Mouse (Mus musculus) forebrain, embryonic 15.5 days (tissue): ENCODE measurements around the gene Akr7a5. TPM values are rescaled to one million over a fixed set of nuclear protein-coding genes. Genes with fewer than 3 reads are reported as not detected.

Source experiments
- ATAC-seq: fragments of 200-750 bp; cut with Nextera tagmentation; replicated peaks from 2 replicates; pipeline ENCODE4 v1.8.0; 2017; ENCODE audit warnings: mild to moderate bottlenecking, moderate TSS enrichment, moderate library complexity
- H3K27ac ChIP-seq: fragments of 300-500 bp; sonication (generic); replicated peaks from 2 replicates; pipeline ENCODE4 v1.5.1; 2015; ENCODE audit warnings: mild to moderate bottlenecking, inconsistent platforms
- H3K27me3 ChIP-seq: fragments of 300-500 bp; sonication (generic); 2 replicates; pipeline ENCODE4 v1.6.1; 2015; ENCODE audit warnings: inconsistent platforms
- H3K36me3 ChIP-seq: fragments of 300-500 bp; sonication (generic); 2 replicates; pipeline ENCODE4 v1.6.1; 2015; ENCODE audit warnings: mild to moderate bottlenecking, inconsistent platforms
- H3K4me1 ChIP-seq: fragments of 300-500 bp; sonication (generic); 2 replicates; pipeline ENCODE4 v1.6.1; 2015; ENCODE audit warnings: inconsistent platforms
- H3K4me2 ChIP-seq: fragments of 300-500 bp; sonication (generic); replicated peaks from 2 replicates; pipeline ENCODE4 v1.6.1; 2015; ENCODE audit warnings: mild to moderate bottlenecking, inconsistent platforms
- H3K4me3 ChIP-seq: fragments of 300-500 bp; sonication (generic); 2 replicates; pipeline ENCODE4 v1.5.1; 2015; ENCODE audit warnings: mild to moderate bottlenecking, inconsistent platforms
- H3K9ac ChIP-seq: fragments of 300-500 bp; sonication (generic); replicated peaks from 2 replicates; pipeline ENCODE4 v1.6.1; 2015; ENCODE audit warnings: mild to moderate bottlenecking, inconsistent platforms
- H3K9me3 ChIP-seq: fragments of 300-500 bp; sonication (generic); 2 replicates; pipeline ENCODE4 v1.6.1; 2016; ENCODE audit warnings: inconsistent platforms
- WGBS: fragments of 180-500 bp; shearing (Covaris S2); methylation state at CpG from one replicate; pipeline ENCODE4 v1.1.7; 2015; ENCODE audit warnings: mixed read lengths; 5-methylcytosine and 5-hydroxymethylcytosine counted together
- polyA plus RNA-seq: library from polyadenylated mRNA; unstranded; fragments of >200 nt; fragmentation: Nextera tagmentation; extraction: Ambion mirVana; gene quantifications from 2 replicates; pipeline ENCODE4 v1.2.1, GENCODE M21; 2015

The Akr7a5 gene
- polyA plus RNA-seq, result 57.3 and 60.2 TPM in 2 replicates

DNA sequence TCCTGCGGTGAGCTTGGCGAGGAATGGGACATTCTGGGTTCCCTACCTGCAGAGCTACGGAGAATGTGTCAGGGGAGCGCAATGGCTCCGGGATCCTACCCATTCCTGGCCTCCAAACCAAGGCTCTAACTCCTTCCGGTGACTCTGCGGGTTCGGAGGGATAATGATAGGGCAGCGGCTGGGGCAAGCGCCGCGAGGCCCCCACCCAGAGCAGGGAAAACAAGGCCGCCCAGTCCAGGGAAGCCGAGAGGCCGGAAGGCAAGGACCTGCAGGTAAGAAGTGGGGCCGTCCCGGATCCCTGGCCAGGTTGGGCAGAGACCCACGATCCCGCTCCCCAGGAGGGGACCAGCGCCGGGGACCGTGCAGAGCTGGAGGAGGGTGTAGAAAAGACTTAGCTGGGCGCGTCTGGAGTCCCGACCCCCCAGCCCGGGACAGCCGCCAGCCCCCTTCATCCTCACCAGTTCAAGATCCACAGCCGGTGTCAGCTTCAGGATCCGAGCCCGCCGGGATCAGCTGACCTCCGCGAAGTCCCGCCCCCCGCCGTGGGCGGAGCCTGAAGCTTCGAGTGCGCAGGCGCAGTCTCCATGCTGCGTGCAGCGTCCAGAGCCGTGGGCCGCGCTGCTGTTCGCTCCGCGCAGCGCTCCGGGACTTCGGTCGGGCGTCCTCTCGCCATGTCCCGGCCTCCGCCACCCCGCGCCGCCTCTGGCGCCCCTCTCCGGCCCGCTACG, at the start of gene Akr7a5, which contains the start of gene Pqlc2:
TSS of gene Akr7a5 (plus strand) at position 574 of the 728 bp plus-strand sequence.
TSS of gene Pqlc2 (minus strand) at position 538 of the 728 bp plus-strand sequence.
- H3K27me3 ChIP-seq, result no peaks in the 10 kb centered on the region
- H3K9ac ChIP-seq, result peak within 1 kb of the TSS; percentile 89
- H3K27ac ChIP-seq, result peak within 1 kb of the TSS; percentile 67
- peaks cover 24% of the 10 kb centered on the region for H3K4me1 ChIP-seq
- peak within 1 kb of the TSS; percentile 88 for H3K4me3 ChIP-seq
- H3K4me2 ChIP-seq, result peak within 1 kb of the TSS; percentile 92
- WGBS, result under 1% methylated on average over 62 of the region's 63 CpGs
- no peaks in the 10 kb centered on the region; the same call in 1 of the 2 replicates for H3K36me3 ChIP-seq
- ATAC-seq, result peak; percentile 90
- H3K9me3 ChIP-seq, result no peaks in the 10 kb centered on the region

DNA sequence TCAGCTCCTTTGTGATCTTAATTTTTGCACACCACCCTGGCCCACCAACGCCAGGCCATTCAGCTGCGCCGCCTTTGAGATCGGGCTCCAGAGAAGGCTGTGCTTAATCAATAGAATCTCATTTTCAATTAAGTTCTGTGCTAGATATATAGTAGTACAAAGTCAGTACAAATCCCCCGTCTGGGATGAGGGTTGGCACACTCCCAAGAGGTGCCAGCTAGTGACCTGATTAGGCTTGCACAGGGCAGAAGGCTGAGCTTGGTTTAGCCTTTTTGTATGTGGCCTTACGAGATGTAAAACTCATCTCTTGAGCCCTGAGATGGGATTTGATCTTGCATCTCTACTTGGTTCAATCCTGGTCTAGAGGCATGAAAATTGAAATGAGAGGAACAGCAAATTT, 47.6 kb upstream of the Akr7a5 start:
- Histone ChIP-seq H3K36me3 (peaks cover 23% of the 10 kb centered on the region), H3K27ac (no peak overlapping the region), H3K4me1 (no peaks in the 10 kb centered on the region), H3K27me3 (no peaks in the 10 kb centered on the region), H3K4me2 (no peak overlapping the region), H3K9me3 (no peaks in the 10 kb centered on the region), H3K4me3 (no peak overlapping the region), H3K9ac (no peak overlapping the region)
- ATAC-seq, result no peak
- WGBS, result 68% methylated on average over 6 of the region's 6 CpGs

DNA sequence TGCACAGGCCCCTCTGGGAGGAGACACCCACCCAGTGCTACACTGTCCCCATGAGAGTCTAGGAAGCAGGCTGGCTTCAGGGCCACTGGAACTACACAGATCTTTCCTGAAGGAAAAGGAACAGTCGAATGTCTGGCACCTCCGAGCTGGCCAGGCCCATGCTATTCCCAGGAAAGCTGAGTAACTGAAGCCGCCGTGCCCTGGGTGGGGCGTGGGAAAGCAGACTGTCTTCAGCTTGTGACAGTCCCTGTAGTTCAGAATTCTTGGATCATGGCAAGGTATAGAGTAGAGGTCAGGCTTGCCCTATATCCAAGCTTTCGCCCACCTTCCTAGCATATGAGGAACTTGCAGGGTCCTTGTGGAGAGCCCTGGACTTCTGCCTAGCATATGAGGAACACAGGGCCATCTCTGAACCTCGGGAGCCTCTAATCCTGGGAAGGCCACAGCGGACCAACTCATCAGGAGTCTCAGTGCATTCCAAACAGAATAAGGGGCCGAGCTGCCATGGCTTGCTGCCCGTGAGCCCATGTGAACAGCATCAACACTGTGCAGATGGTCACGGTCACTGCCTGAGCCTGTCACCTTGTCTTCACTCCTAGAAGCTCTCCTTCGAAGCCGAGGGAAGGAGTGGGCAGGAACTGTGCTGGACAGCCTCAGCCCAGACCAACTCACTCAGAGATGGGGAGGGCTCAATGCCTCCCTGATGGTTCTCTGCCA, 44.6 kb upstream of the Akr7a5 start:
- H3K9me3 ChIP-seq, result no peaks in the 10 kb centered on the region
- H3K9ac ChIP-seq, result no peak overlapping the region
- no peak overlapping the region for H3K4me3 ChIP-seq
- H3K27ac ChIP-seq, result no peak overlapping the region
- ATAC-seq, result no peak
- H3K27me3 ChIP-seq, result no peaks in the 10 kb centered on the region
- H3K4me1 ChIP-seq, result no peaks in the 10 kb centered on the region
- H3K36me3 ChIP-seq, result peaks cover 15% of the 10 kb centered on the region
- WGBS, result 92% methylated on average over 13 of the region's 13 CpGs
- H3K4me2 ChIP-seq, result no peak overlapping the region

DNA sequence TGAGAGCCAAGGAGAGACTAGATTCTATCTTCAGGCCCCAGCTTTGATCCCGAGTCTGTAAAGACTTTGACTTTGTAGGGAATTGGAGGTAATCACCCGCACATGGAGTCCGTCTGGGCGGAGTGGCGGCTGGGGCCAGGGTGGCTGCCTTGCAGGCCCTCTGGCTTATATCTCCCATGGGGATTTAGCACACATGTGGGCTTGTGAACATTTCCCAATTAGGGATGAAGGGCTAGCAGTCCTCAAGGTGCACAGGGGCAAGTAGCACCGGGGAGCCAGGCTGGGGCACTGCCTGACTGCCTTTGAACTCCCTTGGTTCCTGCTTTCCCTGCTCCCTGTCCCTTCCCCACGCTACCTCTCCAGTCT, 44.1 kb upstream of the Akr7a5 start:
- ATAC-seq, result no peak
- Histone ChIP-seq H3K36me3 (peaks cover 15% of the 10 kb centered on the region), H3K4me1 (no peaks in the 10 kb centered on the region), H3K27ac (no peak overlapping the region), H3K9me3 (no peaks in the 10 kb centered on the region), H3K27me3 (no peaks in the 10 kb centered on the region), H3K9ac (no peak overlapping the region), H3K4me2 (no peak overlapping the region), H3K4me3 (no peak overlapping the region)
- 84% methylated on average over 7 of the region's 7 CpGs for WGBS

DNA sequence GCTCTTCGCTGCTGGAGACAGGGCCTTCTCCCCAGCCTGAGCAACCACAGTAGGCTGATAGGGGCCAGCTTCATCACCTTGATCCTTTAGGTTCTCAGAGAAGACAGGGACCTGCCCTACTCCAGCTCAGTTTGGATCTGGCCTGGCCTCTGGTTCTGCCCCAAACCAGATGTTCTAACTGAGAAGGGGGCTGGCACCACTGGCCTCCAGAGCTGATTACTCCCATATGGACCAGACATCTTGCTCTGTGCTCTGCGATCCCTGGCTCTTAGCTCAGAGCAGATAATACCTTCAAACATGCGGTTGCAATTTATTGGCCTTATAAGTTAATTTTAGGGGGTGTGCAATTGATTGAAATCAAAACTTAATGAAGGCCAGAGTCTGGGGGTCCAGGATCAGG, 43.2 kb upstream of the Akr7a5 start:
- 90% methylated on average over 3 of the region's 3 CpGs for WGBS
- Histone ChIP-seq H3K9me3 (no peaks in the 10 kb centered on the region), H3K27me3 (no peaks in the 10 kb centered on the region), H3K4me2 (no peak overlapping the region), H3K27ac (no peak overlapping the region), H3K9ac (no peak overlapping the region), H3K4me3 (no peak overlapping the region), H3K36me3 (peaks cover 15% of the 10 kb centered on the region), H3K4me1 (no peaks in the 10 kb centered on the region)
- no peak for ATAC-seq

DNA sequence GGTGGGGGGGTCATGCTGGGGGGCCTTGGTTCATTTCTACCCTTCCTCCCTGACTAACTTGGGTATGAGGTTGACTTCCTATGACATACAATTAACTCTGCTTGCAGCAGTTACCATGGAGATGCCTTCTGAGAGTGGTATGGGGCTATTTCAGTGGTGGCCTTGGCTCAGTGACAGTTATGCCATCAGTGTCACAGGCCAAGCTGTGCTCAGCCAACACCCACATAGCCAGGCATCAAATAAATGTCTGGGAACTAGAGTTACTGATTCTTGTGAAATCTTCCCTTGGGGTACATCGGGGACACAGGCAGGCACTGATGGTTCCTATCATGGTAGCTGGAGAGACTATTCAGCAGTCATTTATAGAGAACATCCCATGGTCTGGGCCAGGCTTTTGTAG, 42.3 kb upstream of the Akr7a5 start:
- no peaks in the 10 kb centered on the region for H3K4me1 ChIP-seq
- H3K4me2 ChIP-seq, result no peak overlapping the region
- no peak for ATAC-seq
- no peak overlapping the region for H3K9ac ChIP-seq
- WGBS, result 94% methylated on average over 1 of the region's 1 CpGs
- H3K36me3 ChIP-seq, result peaks cover 8% of the 10 kb centered on the region; the same call in 1 of the 2 replicates
- H3K4me3 ChIP-seq, result no peak overlapping the region
- H3K9me3 ChIP-seq, result no peaks in the 10 kb centered on the region
- H3K27me3 ChIP-seq, result no peaks in the 10 kb centered on the region
- no peak overlapping the region for H3K27ac ChIP-seq

DNA sequence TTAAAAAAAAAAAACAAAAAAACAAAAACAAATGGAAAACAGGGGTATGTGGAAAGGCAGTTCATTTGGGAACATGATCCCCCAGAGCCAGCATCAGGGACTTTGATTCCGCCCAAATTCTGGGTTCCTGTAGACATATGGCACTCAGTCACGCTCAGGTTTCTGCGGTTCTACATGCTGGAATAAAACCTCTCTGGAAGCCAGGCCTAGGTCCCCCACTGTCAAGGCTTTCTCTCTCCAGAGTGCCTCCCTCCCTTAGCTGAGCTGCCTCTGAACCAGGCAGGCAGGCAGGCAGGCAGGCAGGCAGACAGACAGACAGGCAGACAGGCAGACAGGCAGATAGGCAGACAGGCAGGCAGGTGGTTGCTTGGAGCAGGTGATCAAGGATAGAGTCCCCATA, 40.4 kb upstream of the Akr7a5 start:
- H3K36me3 ChIP-seq, result no peaks in the 10 kb centered on the region
- no peaks in the 10 kb centered on the region for H3K4me1 ChIP-seq
- no peaks in the 10 kb centered on the region for H3K9me3 ChIP-seq
- H3K9ac ChIP-seq, result no peak overlapping the region
- H3K27me3 ChIP-seq, result no peaks in the 10 kb centered on the region
- ATAC-seq, result no peak
- H3K4me2 ChIP-seq, result no peak overlapping the region
- no peak overlapping the region for H3K27ac ChIP-seq
- 93% methylated on average over 3 of the region's 3 CpGs for WGBS
- no peak overlapping the region for H3K4me3 ChIP-seq

DNA sequence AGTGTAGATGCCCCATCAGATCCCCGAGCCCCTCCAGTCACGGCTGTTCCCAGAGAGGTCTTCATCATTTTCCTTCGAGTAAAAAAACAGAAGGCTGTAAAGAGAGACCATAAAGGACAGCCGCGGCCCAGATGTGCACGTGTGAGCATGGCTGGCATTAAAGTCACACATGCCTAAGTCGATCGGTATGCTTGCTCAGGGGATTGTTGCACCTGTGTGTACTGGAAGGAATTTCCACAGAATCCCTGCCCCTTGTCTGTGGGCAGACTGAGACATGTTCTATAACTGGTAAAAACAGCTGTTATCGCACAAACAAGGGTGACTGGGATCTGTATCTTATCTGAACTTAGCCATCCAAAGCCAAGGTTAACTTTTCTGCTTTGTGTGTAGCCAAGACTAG, 39.0 kb upstream of the Akr7a5 start:
- H3K4me1 ChIP-seq, result no peaks in the 10 kb centered on the region
- no peak overlapping the region for H3K27ac ChIP-seq
- H3K9me3 ChIP-seq, result no peaks in the 10 kb centered on the region
- H3K4me2 ChIP-seq, result no peak overlapping the region
- no peak overlapping the region for H3K4me3 ChIP-seq
- 92% methylated on average over 9 of the region's 9 CpGs for WGBS
- H3K36me3 ChIP-seq, result no peaks in the 10 kb centered on the region
- H3K27me3 ChIP-seq, result no peaks in the 10 kb centered on the region
- no peak for ATAC-seq
- H3K9ac ChIP-seq, result no peak overlapping the region

DNA sequence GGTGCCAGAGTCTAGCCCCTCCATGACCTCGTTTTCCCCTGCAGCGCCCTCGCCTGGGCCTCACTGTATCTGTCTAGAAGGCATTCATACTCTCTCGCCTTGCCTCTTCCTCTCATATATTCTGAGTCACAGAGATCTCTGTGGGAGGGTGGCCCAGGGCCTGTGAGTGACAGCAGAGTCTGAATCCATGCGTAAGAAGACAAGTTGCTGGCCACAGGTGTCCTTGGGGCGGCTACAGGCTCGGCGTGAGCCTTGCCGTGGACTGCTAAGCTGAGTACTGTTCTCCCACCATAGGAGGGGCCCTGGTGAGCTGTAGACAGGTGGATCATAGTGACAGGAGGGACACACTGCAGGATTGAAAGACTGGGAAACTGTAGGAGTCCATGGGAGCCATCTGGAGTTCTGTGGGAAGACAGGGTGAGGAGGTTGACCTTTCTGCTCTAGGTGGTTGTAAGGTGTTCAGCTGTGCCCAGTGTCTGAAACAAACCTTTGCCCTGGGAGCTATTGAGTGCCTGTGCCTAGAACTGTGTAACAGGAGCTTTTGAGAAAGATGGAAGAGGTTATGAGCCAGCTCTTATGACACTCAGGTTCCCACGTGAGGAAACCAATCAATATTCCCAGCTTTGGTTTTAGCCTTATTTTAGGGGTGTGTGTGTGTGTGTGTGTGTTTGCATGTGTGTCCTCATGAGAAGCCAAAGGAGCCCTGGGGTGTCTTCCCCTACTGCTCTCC, 37.4 kb upstream of the Akr7a5 start:
- H3K9me3 ChIP-seq, result no peaks in the 10 kb centered on the region
- no peak overlapping the region for H3K4me3 ChIP-seq
- no peak overlapping the region for H3K9ac ChIP-seq
- ATAC-seq, result no peak
- no peaks in the 10 kb centered on the region for H3K27me3 ChIP-seq
- no peak overlapping the region for H3K4me2 ChIP-seq
- no peaks in the 10 kb centered on the region for H3K36me3 ChIP-seq
- no peaks in the 10 kb centered on the region for H3K4me1 ChIP-seq
- WGBS, result 93% methylated on average over 10 of the region's 10 CpGs
- no peak overlapping the region for H3K27ac ChIP-seq

DNA sequence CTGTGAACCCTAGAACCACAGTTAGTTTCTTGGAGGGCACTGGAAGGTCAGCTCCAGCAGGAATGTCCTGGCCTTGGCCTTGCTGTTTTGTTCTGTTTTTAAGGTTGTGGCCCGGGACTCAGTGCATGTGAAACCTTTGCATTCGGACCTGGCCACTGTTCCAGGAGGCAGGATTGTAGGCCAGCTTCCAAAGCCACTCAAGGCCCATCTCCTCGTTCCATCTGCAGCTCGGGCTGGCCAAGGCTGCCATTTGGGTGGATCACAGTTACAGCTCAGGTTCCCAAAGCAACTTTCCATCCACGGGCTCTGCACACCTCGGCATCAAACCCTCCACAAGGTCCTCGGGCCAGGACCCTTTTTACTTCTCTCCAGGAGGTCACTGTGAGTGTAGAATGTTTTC, 36.0 kb upstream of the Akr7a5 start:
- 96% methylated on average over 7 of the region's 7 CpGs for WGBS
- no peak overlapping the region for H3K4me2 ChIP-seq
- H3K4me1 ChIP-seq, result no peaks in the 10 kb centered on the region
- H3K36me3 ChIP-seq, result no peaks in the 10 kb centered on the region
- H3K4me3 ChIP-seq, result no peak overlapping the region
- no peak overlapping the region for H3K27ac ChIP-seq
- no peak overlapping the region for H3K9ac ChIP-seq
- H3K27me3 ChIP-seq, result no peaks in the 10 kb centered on the region
- no peaks in the 10 kb centered on the region for H3K9me3 ChIP-seq
- no peak for ATAC-seq

DNA sequence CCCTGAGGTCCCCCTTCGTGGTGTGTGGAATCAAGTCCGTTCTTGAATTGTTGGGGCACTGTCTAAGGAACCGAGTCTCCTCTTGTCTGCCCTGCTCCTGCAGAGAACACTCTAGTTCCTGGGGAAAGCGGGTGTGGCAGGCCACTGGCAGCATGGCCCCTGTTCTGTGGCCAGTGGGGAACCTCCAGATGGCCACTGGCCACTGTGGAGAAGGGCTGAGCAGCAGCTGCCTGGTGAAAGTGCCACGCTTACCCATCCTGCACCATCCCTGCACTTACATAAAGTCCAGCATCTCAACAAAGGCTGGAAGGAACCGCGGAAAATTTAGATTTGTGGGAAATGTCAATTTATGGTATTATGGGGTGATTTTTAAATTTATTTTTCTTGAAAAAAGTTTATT, 34.1 kb upstream of the Akr7a5 start:
- Histone ChIP-seq H3K4me3 (no peak overlapping the region), H3K27me3 (no peaks in the 10 kb centered on the region), H3K9me3 (no peaks in the 10 kb centered on the region), H3K9ac (no peak overlapping the region), H3K36me3 (peaks cover 12% of the 10 kb centered on the region), H3K27ac (no peak overlapping the region), H3K4me1 (no peaks in the 10 kb centered on the region), H3K4me2 (no peak overlapping the region)
- WGBS, result 93% methylated on average over 7 of the region's 7 CpGs
- ATAC-seq, result no peak

DNA sequence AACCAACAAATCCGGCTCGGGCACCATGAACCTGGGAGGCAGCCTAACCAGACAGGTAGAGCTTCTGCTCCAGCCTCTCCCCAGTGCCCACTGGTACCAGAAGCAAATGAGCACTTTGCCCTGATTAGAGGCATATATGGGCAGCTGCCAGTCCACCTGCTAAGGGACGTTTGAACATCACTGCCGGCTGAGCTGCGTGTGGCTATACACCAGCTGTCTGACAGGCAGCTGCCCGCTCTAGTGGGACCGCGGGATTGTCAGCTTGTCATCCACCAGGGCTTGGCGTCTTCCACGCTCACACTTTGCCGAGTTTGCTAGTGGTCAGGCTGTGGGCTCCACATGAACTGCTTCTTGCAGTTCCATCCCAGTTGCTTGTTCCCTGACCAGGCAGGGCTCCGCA, 30.0 kb upstream of the Akr7a5 start:
- H3K36me3 ChIP-seq, result peaks cover 37% of the 10 kb centered on the region
- 91% methylated on average over 12 of the region's 12 CpGs for WGBS

More for the DNA sequence above, 30.0 kb upstream of the Akr7a5 start:
- Histone ChIP-seq H3K4me2 (no peak overlapping the region), H3K9me3 (no peaks in the 10 kb centered on the region), H3K27me3 (no peaks in the 10 kb centered on the region), H3K4me3 (no peak overlapping the region), H3K4me1 (no peaks in the 10 kb centered on the region), H3K27ac (no peak overlapping the region), H3K9ac (no peak overlapping the region)
- no peak for ATAC-seq
